Mouse (Mus musculus) c-Kit-positive CD71-positive TER-119-negative erythroid progenitor cells, embryonic 14.5 days (primary cell): ENCODE measurements around the gene Gm4450.
"Not testable (repeated sequence)": the region's sequence is repeated elsewhere in the genome, so short reads cannot be mapped to it uniquely, and the experiment has no call there.

Experiments used
- DNase-seq: peaks from one replicate; pipeline ENCODE4 v3.0.0-alpha.2; 2013; ENCODE audit warnings: low read depth

Gm4450 gene

DNA sequence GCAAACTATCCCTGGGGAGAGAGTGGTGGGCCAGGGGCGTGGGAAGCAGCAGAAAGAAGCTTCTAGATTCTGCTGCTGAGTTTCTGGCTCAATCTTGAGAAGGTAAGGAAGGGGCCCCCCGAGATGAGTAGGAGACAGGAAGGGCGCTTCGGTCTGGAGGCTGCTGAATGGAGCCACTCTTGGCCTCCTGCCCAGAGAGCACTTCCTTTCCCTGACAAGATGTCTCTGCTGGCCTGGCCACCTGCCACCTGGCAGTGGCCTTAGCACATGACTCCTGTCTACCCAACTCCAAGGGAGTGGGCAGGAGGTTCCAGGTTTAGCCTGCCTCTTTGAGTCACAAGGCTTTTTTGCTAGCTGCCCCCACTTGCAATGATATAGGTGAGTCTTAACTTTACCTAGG, 39.6 kb downstream of the Gm4450 start:
- DNase-seq = no peak

DNA sequence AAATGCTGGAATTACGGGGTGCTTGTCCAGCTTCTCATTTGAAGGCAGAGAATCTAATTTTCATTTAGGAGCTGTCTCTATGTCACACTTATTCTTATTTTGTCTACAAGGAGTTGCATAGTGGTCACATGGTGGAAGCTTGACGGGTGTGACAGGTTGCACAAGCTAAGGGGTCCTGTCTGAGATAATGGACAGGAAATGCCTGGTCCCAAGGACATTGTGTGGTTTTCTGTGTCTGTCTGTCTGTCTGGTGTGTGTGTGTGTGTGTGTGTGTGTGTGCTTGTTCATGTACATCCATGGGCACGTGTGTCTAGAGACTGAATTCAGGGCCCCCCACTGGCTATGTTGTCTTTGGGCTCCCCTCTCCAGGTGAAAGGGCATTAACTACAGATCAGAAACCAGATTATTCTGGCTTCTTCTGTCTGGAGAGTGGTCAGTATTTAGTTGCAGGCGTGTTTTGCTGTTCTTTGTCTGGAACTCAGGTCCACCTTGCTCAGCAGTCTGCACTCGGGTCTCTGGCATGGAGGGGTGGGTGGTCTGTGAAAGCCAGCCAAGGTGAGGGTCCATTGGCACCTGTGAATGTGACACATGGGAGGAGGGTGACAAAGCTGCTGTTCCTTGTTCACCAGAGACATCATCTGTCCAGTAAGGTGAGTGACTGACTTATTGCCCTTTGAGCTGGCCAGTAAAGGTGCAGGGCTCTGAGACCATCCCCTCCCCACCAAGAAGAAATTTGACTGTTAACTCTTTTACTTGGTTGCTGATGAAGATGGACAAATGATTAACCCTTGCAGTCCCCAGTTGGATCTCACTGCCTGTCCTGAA, 40.3 kb downstream of the Gm4450 start:
- no peak for DNase-seq

DNA sequence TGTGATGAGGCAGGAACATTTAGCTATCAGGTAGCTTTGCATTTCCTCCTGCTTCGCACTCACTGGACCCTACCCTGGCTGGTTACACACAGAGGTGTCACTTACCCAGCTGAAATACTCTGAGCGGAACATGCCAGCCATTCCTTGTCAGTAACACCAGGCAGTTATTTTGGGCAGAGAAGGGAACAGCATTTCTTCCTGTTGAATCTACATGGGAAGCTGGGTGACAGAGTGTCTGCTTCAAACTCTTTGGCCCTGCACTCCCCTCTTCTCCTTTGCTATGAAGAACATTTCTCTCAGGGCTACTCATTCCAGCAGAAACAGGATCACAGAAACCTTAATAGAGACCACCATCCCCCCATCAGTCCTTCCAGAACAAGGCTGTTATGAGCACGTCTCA, 42.6 kb downstream of the Gm4450 start:
- no peak for DNase-seq

DNA sequence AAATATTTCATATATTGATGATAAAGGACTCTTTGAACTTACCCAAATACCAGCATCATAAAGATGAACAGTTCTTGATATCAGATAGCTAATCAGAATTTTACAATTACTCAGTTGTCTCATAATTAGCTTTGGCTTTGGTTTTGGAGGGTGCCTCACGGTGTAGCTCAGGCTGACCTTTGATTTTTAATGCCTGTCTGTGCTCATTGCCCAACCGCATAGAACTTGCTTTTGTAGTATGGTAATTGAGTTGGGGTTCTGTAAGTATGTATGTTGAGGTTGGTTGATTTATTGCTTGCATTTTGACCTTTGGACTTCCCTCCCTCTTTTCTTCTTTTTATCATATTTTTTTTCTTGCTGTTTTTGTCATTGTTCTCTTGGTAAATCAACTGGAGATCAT, 43.2 kb downstream of the Gm4450 start:
- no peak for DNase-seq

DNA sequence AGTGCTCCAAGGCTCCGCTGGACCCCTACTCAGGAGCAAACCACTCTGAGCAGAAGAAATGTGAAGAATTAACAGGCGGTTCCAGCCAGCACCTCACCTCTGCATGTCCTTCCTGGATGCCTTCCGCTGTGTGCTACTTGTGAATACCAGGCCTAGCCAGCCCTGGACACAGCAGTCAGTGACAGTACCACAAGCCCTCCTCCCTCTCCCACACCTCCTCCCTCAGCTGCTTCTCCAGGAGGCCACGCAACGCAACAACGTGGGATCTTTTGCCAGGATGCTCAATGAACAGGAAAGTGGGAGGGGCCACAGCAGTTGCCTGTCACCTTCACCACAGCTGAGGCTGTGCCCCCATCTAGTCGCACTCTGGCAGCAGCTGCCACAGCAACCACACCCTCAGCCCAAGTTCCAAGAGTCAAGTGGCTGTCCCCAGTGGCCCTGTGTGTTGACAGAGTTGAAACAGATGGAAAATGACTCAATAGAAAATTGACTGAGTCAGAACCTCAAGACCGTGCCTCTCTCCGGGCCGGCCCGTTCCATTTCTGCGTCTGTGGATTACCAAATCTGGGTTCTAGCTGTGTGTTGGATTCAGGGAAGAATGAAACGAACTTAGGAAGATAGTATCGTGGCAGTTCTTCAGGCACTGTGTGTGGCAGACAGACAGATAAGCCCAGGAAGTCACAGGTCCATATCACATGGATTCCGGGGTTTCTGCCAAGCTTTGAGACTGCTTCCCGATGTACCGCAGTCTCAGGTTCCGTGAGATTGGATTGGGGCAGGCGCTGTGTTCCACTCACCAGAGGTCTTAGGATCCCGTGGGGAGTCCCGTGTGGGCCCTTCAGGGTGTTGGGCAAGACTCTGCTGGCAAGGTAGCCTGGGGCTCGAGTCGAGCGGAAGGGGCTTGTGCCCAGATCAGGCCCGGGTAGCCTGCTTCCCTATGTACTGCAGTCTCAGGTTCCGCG, 46.0 kb downstream of the Gm4450 start:
- DNase-seq = not testable (repeated sequence)

DNA sequence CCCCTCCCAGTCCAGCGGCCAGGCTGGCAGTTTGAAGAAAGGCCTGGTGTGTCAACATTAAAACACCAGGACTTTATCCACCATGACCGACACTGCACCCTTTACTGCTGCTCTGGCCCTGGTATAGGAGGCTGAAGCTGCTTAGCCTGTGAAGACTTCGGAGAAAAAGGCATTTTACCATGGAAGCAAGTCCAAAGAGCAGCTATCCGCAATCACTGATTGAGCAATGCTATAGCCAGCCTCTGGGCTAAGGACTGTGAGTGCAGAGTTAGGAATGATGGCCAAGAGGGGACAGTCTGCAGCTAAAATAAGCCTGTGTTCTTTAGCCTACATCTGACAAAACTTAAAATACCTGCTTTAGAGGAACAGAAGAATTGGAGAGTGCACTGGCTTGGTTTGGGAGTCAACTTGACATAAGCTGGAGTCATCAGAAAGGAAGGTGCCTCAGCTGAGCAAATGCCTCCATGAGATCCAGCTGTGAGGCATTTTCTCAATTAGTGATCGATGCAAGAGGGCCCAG, 49.6 kb downstream of the Gm4450 start:
- not testable (repeated sequence) for DNase-seq

DNA sequence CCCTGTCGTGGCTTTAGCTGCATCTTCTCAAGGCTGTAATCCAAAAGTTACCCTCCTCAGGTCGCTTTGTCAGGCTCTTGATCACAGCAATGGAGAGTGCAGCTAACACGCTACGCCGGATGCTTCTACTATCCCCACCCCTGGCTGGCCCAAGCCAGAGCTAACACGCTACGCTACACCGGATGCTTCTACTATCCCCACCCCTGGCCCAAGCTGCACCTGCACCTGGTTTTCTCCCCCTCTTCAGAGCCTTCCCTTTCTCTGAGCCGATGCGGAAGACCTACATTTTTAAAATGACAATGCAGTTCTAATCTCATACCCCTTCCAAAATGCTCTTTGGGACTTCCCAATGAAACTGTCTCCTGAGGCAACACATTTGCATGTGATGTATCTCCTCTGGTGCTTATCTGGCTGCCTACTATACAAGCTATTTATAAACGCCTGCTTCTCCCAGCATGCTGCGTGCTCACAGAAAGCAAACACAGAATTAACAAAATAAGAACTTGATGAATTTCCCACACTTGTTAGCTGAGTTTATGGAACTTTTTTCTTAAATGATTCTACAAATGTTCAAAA, 50.3 kb downstream of the Gm4450 start:
- not testable (repeated sequence) for DNase-seq

DNA sequence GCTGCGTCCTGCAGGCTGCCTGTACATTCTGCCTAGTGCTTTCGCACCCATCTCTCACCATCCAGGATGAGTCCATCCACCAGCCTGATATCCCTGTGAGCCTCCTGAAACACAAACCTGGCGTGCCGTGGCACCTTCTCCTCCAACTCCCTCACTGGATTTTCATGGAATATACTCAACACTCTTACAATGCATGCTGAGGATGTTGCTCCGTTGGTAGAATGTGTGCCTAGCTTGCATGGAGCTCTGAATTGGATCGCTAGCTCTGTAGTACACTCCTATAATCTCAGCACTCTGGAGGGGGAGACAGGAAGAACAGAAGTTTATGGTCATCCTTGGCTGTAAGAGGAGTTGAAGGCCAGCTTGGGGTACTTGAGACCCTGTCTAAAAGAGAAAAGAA, 51.0 kb downstream of the Gm4450 start:
- DNase-seq = not testable (repeated sequence)

DNA sequence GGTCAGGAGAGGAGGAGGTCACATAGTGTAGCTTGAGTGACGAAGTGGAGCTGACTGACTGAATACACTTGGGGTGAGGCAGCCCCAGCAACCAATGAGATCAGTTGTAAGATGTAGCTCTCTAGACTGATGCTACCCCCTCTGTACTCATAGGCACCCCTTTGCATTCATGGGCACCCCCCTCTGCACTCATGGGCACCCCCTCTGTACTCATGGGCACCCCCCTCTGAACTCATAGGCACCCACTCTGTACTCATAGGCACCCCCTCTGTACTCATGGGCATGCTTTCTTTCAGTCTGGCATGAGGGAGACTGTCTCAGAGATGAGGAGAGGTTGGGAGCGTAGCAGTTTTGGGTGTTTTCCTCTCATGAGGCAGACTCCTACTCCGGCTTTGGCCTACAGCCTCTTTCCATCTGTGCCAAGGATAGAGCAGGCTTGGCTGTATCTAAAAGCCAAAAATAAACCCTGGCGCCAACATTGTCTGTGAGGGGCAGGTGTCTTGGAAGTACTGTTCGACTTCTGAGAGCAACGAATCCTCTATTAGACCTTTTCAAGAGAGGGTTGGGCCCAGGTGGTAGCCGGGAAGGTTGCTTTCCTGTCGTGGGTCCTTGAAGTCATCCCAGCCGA, 52.5 kb downstream of the Gm4450 start:
- DNase-seq = not testable (repeated sequence)
